Mouse (Mus musculus): ENCODE measurements around the gene Ankmy1.

Ankmy1 gene

DNA sequence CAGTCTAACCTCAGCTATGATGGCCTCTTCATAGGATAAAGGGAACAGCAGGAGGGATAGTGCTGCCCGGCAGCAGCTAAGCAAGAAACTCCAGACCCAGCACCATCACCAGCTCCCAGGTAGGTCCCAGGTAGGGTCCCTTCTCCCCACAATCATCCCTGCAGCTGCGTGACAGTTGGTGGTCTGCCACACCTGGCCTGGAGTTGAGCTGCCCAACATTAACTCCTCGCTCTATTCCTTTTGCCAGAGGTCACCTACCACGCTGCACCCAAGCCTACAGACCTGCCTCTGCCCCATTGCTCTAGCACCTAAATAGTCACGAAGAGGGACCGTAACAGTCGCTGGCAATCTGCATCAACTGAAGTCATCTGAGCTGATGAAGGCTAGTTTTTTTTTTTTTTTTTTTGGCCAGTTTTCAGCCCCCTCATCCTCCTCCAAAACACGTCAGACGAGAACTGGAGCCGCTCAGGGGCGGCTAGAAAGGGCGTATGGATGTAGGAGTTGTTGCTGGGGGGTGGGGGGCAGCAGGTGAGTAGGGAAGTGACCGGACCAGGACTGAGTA is 72.0 kb downstream of the Ankmy1 start:
- DNase-seq (ENCODE audit: low read depth): no peak

DNA sequence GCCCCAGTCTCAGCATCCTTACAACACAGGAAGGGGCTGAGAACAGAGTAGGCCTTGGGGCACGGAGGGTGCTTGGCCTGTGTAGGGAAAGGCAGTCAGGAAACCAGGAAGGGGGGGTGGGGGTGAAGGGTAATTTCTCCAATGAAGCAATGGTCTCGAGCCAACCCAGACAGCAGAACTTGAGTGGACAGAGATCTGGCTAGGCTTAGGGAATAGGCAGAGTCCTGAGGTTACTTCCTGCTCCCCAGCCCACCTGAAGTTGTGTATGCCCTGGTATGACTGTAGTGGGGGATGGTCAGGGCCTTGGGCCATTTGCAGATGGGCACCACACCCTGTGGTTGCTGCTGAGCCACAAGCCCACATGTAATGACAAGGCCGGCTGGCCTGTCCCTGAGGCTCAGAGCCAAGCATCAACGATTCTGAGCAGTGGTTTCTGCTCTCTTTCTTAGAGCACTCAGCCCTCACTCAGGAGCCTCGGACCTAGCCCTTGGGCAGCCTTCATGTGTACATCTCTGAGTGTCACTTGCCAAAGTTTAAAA is 86.9 kb downstream of the Ankmy1 start:
- no peak for DNase-seq (ENCODE audit: low read depth)

DNA sequence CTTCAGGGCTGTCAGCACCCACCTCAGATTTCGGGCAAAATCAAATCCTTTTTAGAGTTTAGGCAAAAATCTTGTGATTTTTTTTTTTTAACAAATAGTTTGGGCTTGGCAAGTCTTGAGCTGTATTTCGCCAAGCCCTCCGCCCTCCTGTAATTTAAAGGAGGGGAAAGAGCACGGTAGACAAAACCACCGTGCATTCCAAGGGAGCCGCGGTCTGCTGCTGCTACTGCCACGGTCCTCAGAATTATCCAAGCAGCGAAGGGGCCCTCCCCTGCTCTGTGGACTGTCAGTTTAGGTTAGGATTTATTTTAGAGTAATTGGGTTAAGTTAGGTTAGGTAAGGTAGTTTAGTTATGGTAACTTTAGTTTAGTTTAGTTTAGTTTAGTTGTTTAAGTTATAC is 87.6 kb downstream of the Ankmy1 start:
- no peak for DNase-seq (ENCODE audit: low read depth)

DNA sequence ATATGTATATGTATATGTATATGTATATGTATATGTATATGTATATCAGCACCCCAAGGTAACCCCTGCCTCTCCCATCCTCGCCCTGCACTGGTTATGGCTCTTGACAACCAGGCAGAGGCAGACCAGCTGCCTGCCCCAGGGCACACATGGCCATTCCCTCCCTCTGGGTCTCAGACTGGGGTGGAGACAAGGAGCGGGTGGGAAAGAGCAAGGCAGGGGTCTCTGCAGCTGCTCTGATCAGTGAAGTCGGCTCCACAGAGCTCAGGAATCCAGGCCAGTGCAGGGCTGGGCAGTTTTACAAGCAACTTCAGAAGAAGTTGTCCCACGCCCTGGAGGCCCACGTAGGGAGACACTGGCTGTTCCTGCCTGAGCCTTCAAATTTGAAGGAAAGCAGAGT is 88.4 kb downstream of the Ankmy1 start:
- DNase-seq (ENCODE audit: low read depth): no peak

Measured in 416B (cell line).